Mouse (Mus musculus): ENCODE data around the gene Zc3hav1. TPM values are rescaled to one million over a fixed set of nuclear protein-coding genes. Genes with fewer than 3 reads are reported as not detected.

Zc3hav1 gene
- polyA plus RNA-seq, 1 experiment from 2014 or later = 31.3 TPM

- Histone ChIP-seq H3K9me3 (ENCODE audit: control insufficient read depth, low read length) (no peaks in the 10 kb centered on the region), H3K9ac (ENCODE audit: low read depth, low read length) (no peak overlapping the region), H3K36me3 (ENCODE audit: control insufficient read depth, insufficient read depth, low read length) (peaks cover 4% of the 10 kb centered on the region; the same call in 1 of the 2 replicates), H3K4me3 (ENCODE audit: low read depth, low read length) (no peak overlapping the region), H3K27me3 (replicated peaks; ENCODE audit: control insufficient read depth, insufficient read depth, low read length) (0 out of 2 replicates have a peak, but pooled peaks cover 3% of the 10 kb centered on the region), H3K4me2 (no peak overlapping the region), H3K4me1 (replicated peaks; ENCODE audit: control insufficient read depth, insufficient read depth, low read length) (peaks cover 48% of the 10 kb centered on the region), H3K27ac (ENCODE audit: low read depth, low read length) (no peak overlapping the region)
- WGBS = 55% methylated on average over 5 of the region's 5 CpGs
- ATAC-seq (replicated peaks; ENCODE audit: low FRiP score) (no peak), DNase-seq (ENCODE audit: low spot score) (no peak)
Measured at GRCm38 (mm10) chr6:38347875-38348274, 6.5 kb downstream of the Zc3hav1 start.

- Histone ChIP-seq H3K9me3 (ENCODE audit: control insufficient read depth, low read length) (no peaks in the 10 kb centered on the region), H3K27ac (ENCODE audit: low read depth, low read length) (peak overlapping the region; percentile 82), H3K36me3 (ENCODE audit: control insufficient read depth, insufficient read depth, low read length) (peaks cover 3% of the 10 kb centered on the region; the same call in 1 of the 2 replicates), H3K9ac (ENCODE audit: low read depth, low read length) (no peak overlapping the region), H3K27me3 (replicated peaks; ENCODE audit: control insufficient read depth, insufficient read depth, low read length) (no peaks in the 10 kb centered on the region), H3K4me1 (replicated peaks; ENCODE audit: control insufficient read depth, insufficient read depth, low read length) (peaks cover 57% of the 10 kb centered on the region), H3K4me3 (ENCODE audit: low read depth, low read length) (0 out of 2 replicates have a peak overlapping the region, but pooled peaks have one; percentile 1), H3K4me2 (peak overlapping the region; percentile 50)
- DNase-seq (ENCODE audit: low spot score) = no peak
- peak; percentile 70 for ATAC-seq (replicated peaks; ENCODE audit: low FRiP score)
- WGBS = 25% methylated on average over 7 of the region's 7 CpGs
Measured at GRCm38 (mm10) chr6:38345796-38346195, 8.6 kb downstream of the Zc3hav1 start.

- no peaks in the 10 kb centered on the region for H3K27me3 ChIP-seq (replicated peaks; ENCODE audit: control insufficient read depth, insufficient read depth, low read length)
- peak overlapping the region; percentile 68 for H3K9ac ChIP-seq (ENCODE audit: low read depth, low read length)
- DNase-seq (ENCODE audit: low spot score) (no peak), ATAC-seq (replicated peaks; ENCODE audit: low FRiP score) (no peak)
- H3K4me3 ChIP-seq (ENCODE audit: low read depth, low read length) = no peak overlapping the region
- H3K4me2 ChIP-seq = peak overlapping the region; percentile 94
- H3K36me3 ChIP-seq (ENCODE audit: control insufficient read depth, insufficient read depth, low read length) = peaks cover 5% of the 10 kb centered on the region; the same call in 1 of the 2 replicates
- no peaks in the 10 kb centered on the region for H3K9me3 ChIP-seq (ENCODE audit: control insufficient read depth, low read length)
- peak overlapping the region; percentile 98 for H3K27ac ChIP-seq (ENCODE audit: low read depth, low read length)
- peaks cover 59% of the 10 kb centered on the region for H3K4me1 ChIP-seq (replicated peaks; ENCODE audit: control insufficient read depth, insufficient read depth, low read length)
- 74% methylated on average over 7 of the region's 7 CpGs for WGBS
Measured at GRCm38 (mm10) chr6:38344006-38344670, 10.3 kb downstream of the Zc3hav1 start.

DNA sequence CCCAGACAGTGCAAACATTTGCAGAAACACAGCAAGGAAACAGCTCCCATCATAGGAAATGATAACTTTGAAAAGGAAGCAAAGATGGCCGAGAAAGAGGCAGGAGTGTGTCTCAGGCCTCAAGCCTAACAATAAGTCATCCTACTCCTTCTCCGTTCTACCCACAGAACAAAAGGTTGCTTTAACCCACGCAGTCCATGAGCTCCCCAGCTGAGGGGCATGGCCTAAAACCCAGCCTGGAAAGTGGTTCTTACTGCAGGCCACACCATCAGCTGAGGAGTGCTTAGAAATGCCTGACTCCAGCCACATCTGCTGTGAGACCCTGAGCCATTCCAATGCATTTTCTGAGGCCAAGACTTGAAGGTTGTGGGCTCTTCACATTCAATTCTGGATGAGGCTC lies 10.8 kb downstream of the Zc3hav1 start:
- no peak for ATAC-seq (replicated peaks; ENCODE audit: low FRiP score)
- Histone ChIP-seq H3K4me1 (replicated peaks; ENCODE audit: control insufficient read depth, insufficient read depth, low read length) (peaks cover 60% of the 10 kb centered on the region), H3K9me3 (ENCODE audit: control insufficient read depth, low read length) (no peaks in the 10 kb centered on the region), H3K27ac (ENCODE audit: low read depth, low read length) (peak overlapping the region; percentile 98), H3K9ac (ENCODE audit: low read depth, low read length) (peak overlapping the region; percentile 68), H3K36me3 (ENCODE audit: control insufficient read depth, insufficient read depth, low read length) (peaks cover 6% of the 10 kb centered on the region; the same call in 1 of the 2 replicates), H3K4me2 (peak overlapping the region; percentile 94), H3K27me3 (replicated peaks; ENCODE audit: control insufficient read depth, insufficient read depth, low read length) (no peaks in the 10 kb centered on the region), H3K4me3 (ENCODE audit: low read depth, low read length) (peak overlapping the region; percentile 53; the same call in 1 of the 2 replicates)
- no peak for DNase-seq (ENCODE audit: low spot score)
- WGBS = 27% methylated on average over 3 of the region's 3 CpGs

DNA sequence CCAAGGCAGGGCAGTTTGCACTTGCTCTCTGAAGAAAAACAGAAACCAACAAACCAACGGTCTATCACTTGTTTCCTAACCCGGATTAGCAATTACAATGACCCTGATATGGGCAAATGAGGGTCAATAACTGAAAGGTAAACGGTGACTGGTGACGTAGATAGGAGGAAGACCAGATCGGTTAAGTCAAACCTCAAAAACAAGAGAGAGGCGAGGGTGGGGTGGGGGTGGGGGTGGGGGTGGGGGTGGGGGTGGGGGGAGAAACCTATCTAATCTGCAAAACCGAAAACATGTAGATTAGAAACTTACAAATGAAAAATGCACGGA lies 11.8 kb downstream of the Zc3hav1 start:
- peak overlapping the region; percentile 94 for H3K4me2 ChIP-seq
- no peaks in the 10 kb centered on the region for H3K27me3 ChIP-seq (replicated peaks; ENCODE audit: control insufficient read depth, insufficient read depth, low read length)
- DNase-seq (ENCODE audit: low spot score) (no peak), ATAC-seq (replicated peaks; ENCODE audit: low FRiP score) (no peak)
- 20% methylated on average over 8 of the region's 8 CpGs for WGBS
- H3K36me3 ChIP-seq (ENCODE audit: control insufficient read depth, insufficient read depth, low read length) = peaks cover 13% of the 10 kb centered on the region; the same call in 1 of the 2 replicates
- peak overlapping the region; percentile 98 for H3K27ac ChIP-seq (ENCODE audit: low read depth, low read length)
- H3K4me1 ChIP-seq (replicated peaks; ENCODE audit: control insufficient read depth, insufficient read depth, low read length) = peaks cover 60% of the 10 kb centered on the region
- peak overlapping the region; percentile 53 for H3K4me3 ChIP-seq (ENCODE audit: low read depth, low read length)
- peak overlapping the region; percentile 75 for H3K9ac ChIP-seq (ENCODE audit: low read depth, low read length)
- no peaks in the 10 kb centered on the region for H3K9me3 ChIP-seq (ENCODE audit: control insufficient read depth, low read length)

DNA sequence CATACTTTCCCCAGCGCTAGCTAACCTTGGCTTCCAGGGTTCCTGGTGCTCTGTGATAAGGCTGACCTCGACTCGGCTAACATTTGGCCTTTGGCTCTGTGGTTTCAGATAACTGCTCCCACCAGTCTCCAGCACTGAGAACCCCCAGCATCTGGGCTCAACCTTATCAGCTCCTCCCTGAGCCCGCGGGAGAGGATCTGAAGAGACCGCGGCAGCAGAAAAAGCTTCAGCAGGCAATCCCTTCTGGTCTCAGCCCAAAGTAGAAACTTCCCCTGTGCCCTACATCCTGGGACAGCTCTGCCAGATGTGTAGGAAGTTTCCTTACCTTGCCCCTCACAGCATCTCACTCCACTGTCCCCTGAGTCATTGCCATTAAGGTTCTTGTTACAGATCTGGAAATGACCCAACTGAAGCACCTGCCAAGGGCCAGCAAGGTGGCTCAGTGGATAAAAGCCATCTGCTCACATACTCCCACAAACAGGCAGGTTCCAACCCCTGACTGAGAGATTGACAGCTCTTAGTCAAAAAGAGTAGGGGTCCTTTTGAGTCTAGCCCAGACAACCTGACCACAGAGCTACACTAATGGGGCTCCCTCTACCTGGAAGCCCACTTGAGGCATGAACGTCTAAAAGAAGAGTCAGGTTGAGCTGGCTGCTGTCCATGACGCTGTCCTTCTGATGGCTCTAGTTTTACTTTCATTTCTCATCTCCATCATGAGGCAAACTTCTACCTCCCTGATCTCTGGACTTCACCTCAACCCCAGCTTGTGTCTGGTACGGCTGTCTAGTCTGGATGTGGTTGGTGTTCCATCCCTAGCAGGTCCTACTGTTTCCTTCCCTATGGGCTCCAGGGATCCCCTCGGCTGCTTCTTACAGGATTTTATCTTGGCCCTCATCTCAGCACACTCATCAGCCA lies 12.4 kb downstream of the Zc3hav1 start:
- ATAC-seq (replicated peaks; ENCODE audit: low FRiP score) = peak; percentile 92
- 8% methylated on average over 11 of the region's 11 CpGs for WGBS
- peaks cover 13% of the 10 kb centered on the region; the same call in 1 of the 2 replicates for H3K36me3 ChIP-seq (ENCODE audit: control insufficient read depth, insufficient read depth, low read length)
- no peaks in the 10 kb centered on the region for H3K27me3 ChIP-seq (replicated peaks; ENCODE audit: control insufficient read depth, insufficient read depth, low read length)
- peaks cover 60% of the 10 kb centered on the region for H3K4me1 ChIP-seq (replicated peaks; ENCODE audit: control insufficient read depth, insufficient read depth, low read length)
- H3K4me3 ChIP-seq (ENCODE audit: low read depth, low read length) = peak overlapping the region; percentile 53
- peak overlapping the region; percentile 94 for H3K4me2 ChIP-seq
- no peaks in the 10 kb centered on the region for H3K9me3 ChIP-seq (ENCODE audit: control insufficient read depth, low read length)
- DNase-seq (ENCODE audit: low spot score) = peak; percentile 77
- peak overlapping the region; percentile 98 for H3K27ac ChIP-seq (ENCODE audit: low read depth, low read length)
- peak overlapping the region; percentile 75 for H3K9ac ChIP-seq (ENCODE audit: low read depth, low read length)

DNA sequence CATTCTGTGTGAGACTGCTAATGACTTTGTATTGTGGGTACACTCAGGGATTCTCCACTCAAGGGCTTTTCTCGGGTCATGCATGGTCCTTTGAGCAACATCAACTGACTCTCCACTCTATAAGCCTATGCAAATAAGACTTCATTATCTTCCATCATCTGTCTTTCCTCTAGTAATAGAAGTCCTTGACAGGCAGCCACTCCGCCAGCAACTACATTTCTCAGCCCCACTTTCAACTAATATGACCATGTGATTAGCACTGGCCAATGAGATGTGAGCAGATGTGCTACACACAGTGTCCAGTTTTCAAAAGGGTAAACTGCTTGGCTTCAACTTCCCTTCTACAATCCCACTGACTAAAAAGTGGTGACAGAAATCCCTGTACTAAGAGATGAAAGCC lies 15.3 kb downstream of the Zc3hav1 start:
- no peak overlapping the region for H3K4me2 ChIP-seq
- no peak for ATAC-seq (replicated peaks; ENCODE audit: low FRiP score)
- no peak for DNase-seq (ENCODE audit: low spot score)
- no peak overlapping the region for H3K9ac ChIP-seq (ENCODE audit: low read depth, low read length)
- H3K27me3 ChIP-seq (replicated peaks; ENCODE audit: control insufficient read depth, insufficient read depth, low read length) = no peaks in the 10 kb centered on the region
- no peaks in the 10 kb centered on the region for H3K9me3 ChIP-seq (ENCODE audit: control insufficient read depth, low read length)
- WGBS = 82% methylated on average over 2 of the region's 2 CpGs
- H3K4me3 ChIP-seq (ENCODE audit: low read depth, low read length) = no peak overlapping the region
- H3K36me3 ChIP-seq (ENCODE audit: control insufficient read depth, insufficient read depth, low read length) = peaks cover 33% of the 10 kb centered on the region
- peak overlapping the region; percentile 8; the same call in 1 of the 2 replicates for H3K27ac ChIP-seq (ENCODE audit: low read depth, low read length)
- peaks cover 39% of the 10 kb centered on the region for H3K4me1 ChIP-seq (replicated peaks; ENCODE audit: control insufficient read depth, insufficient read depth, low read length)

DNA sequence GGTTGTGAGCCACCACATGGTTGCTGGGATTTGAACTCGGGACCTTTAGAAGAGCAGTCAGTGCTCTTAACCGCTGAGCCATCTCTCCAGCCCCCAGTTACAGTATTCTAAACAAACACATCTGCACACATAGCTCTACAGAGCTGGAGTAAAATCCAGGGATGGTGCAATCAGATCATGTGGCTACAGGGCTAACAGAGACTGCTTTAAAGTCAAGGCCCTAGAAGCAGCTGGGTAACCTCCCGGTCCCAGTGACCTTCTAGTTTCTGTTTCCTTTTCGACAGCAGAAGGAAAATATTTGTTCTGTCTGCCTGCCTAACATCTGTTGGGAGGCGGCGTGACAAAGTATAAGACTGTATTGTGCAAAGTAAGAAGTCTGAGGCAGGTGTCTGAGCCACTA lies 16.5 kb downstream of the Zc3hav1 start:
- Histone ChIP-seq H3K4me2 (no peak overlapping the region), H3K9me3 (ENCODE audit: control insufficient read depth, low read length) (no peaks in the 10 kb centered on the region), H3K4me3 (ENCODE audit: low read depth, low read length) (no peak overlapping the region), H3K27me3 (replicated peaks; ENCODE audit: control insufficient read depth, insufficient read depth, low read length) (no peaks in the 10 kb centered on the region), H3K4me1 (replicated peaks; ENCODE audit: control insufficient read depth, insufficient read depth, low read length) (peaks cover 28% of the 10 kb centered on the region), H3K9ac (ENCODE audit: low read depth, low read length) (no peak overlapping the region), H3K27ac (ENCODE audit: low read depth, low read length) (peak overlapping the region; percentile 21; the same call in 1 of the 2 replicates), H3K36me3 (ENCODE audit: control insufficient read depth, insufficient read depth, low read length) (peaks cover 37% of the 10 kb centered on the region)
- 79% methylated on average over 6 of the region's 6 CpGs for WGBS
- ATAC-seq (replicated peaks; ENCODE audit: low FRiP score) = no peak
- no peak for DNase-seq (ENCODE audit: low spot score)

All from liver, embryonic 11.5 days (tissue).